Mouse (Mus musculus) CH12.LX (cell line): Measurements from ENCODE around the gene Galk1.

Source experiments
- CHD2 ChIP-seq: IDR thresholded peaks from 2 replicates; pipeline ENCODE4 v1.6.1; 2011; ENCODE audit warnings: low read length, improper control_type of control experiment
- EP300 ChIP-seq: IDR thresholded peaks from 2 replicates; pipeline ENCODE4 v1.6.1; 2011; ENCODE audit warnings: low read length, improper control_type of control experiment
- MAX ChIP-seq: IDR thresholded peaks from 2 replicates; pipeline ENCODE4 v1.6.1; 2011; ENCODE audit warnings: low read length, improper control_type of control experiment
- POLR2A ChIP-seq: IDR thresholded peaks from 2 replicates; pipeline ENCODE4 v1.6.1; 2011; ENCODE audit warnings: low read depth, mild to moderate bottlenecking, improper control_type of control experiment, low read length
- RAD21 ChIP-seq: IDR thresholded peaks from 2 replicates; pipeline ENCODE4 v1.6.1; 2011; ENCODE audit warnings: low read depth, mild to moderate bottlenecking, low read length, improper control_type of control experiment, moderate library complexity

GRCm38 (mm10) chr11:116010146-116010545 is 2.4 kb downstream of the Galk1 start:
- TF ChIP-seq MAX (no peak), CHD2 (no peak), EP300 (no peak), RAD21 (no peak), POLR2A (no peak)
